1 mouse cellular context compared by ENCODE assay signal in the genomic region with DNA sequence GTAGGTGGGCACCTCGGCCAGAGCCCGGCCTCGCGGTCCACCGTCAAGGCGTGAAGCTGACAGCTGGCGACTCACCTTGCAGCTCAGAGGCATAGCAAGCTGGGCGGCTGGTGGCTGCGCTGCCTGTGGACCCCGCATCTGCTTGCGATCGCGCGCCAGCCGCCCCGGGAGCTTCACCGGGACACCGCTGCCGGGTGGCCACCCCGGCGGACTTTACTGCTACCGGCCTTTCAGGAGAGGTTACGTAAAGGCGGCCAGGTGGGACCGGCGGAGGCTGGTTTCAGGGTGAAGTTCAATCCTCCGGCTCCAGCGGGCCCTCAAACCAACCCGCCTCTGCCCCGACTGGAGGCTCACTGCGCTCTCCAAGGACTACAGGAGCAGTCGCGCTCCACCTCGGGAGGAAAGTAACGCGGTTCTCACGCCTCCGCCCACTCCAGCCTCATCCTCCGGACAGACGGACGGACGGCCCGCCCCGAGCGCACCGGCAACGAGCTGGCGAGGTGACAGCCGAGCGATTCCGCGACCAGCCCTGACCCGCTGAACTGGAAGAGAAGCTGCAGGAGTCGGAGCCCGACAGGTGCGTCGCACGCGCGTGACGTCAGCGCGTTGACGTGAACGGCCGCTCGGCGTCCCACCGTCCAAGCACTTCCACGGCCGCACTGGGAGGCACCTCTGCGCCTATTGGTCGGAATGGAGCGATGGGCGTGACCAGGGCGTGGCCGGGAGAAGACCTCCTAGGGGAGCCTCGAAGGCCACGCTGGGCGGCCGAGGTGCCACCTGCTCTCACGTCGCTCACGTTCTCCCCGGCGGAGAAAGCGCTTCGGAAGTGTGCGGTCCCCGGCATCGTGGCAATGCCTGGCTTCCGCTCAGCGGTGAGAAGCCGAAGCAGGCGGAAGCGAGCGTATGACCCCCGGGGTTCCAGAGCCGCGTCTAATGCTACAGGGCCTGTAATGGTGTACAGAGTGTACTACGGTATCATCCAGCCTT.
TF ChIP-seq lines count a peak whose summit lies in the region.

A gene (minus strand): TSS at position 600 of the 987 bp plus-strand sequence.

TF ChIP-seq in CH12.LX, 34 proteins besides CTCF, POLR2A, EP300 and RAD21 (continued from another document):
- TF ChIP-seq CHD1 (IDR thresholded peaks at IDR 0.05; ENCODE audit: low read depth, low read length) (peak; percentile 35; the same call in 1 of the 2 replicates), PAX5 (IDR thresholded peaks at IDR 0.05; ENCODE audit: low read length) (no peak), KAT2A (IDR thresholded peaks at IDR 0.05; ENCODE audit: insufficient replicate concordance, low read length) (peak; percentile 61; the same call in 1 of the 2 replicates), MEF2A (IDR thresholded peaks at IDR 0.05; ENCODE audit: borderline replicate concordance, low read depth, low read length) (no peak; the same call in 1 of the 2 replicates), TCF12 (IDR thresholded peaks at IDR 0.05; ENCODE audit: low read depth, low read length) (peak; percentile 87), GABPA (IDR thresholded peaks at IDR 0.05; ENCODE audit: insufficient replicate concordance, low read depth, low read length) (peak; percentile 46; the same call in 1 of the 2 replicates), MXI1 (IDR thresholded peaks at IDR 0.05; ENCODE audit: low read depth, low read length) (peak; percentile 87; the same call in 1 of the 2 replicates), HCFC1 (IDR thresholded peaks at IDR 0.05; ENCODE audit: low read depth, low read length) (peak; percentile 81), ZNF384 (IDR thresholded peaks at IDR 0.05; ENCODE audit: low read depth, low read length) (no peak), CHD2 (IDR thresholded peaks at IDR 0.05; ENCODE audit: low read length) (no peak), NRF1 (IDR thresholded peaks at IDR 0.05; ENCODE audit: low read depth, low read length) (no peak; the same call in 1 of the 2 replicates), RCOR1 (conservative IDR thresholded peaks at IDR 0.05; ENCODE audit: low read depth, low read length) (peak; percentile 81), BHLHE40 (IDR thresholded peaks at IDR 0.05; ENCODE audit: low read depth, low read length) (peak; percentile 99), SIN3A (IDR thresholded peaks at IDR 0.05; ENCODE audit: low read length) (peak; percentile 84), USF1 (IDR thresholded peaks at IDR 0.05; ENCODE audit: low read depth, low read length) (peak; percentile 4), ELF1 (IDR thresholded peaks at IDR 0.05; ENCODE audit: low read depth, low read length) (peak; percentile 81), ZMIZ1 (IDR thresholded peaks at IDR 0.05; ENCODE audit: low read depth, low read length) (peak; percentile 91), USF2 (conservative IDR thresholded peaks at IDR 0.05; ENCODE audit: low read depth, low read length) (no peak; the same call in 1 of the 2 replicates), TBP (conservative IDR thresholded peaks at IDR 0.05; ENCODE audit: low read depth, low read length) (peak; percentile 72; the same call in 1 of the 2 replicates), MAFK (IDR thresholded peaks at IDR 0.05; ENCODE audit: insufficient replicate concordance, low read length) (no peak), ZKSCAN1 (IDR thresholded peaks at IDR 0.05; ENCODE audit: borderline replicate concordance, low read depth, low read length) (no peak), NELFE (IDR thresholded peaks at IDR 0.05; ENCODE audit: low read depth, low read length) (peak; percentile 92), MYC (IDR thresholded peaks at IDR 0.05; ENCODE audit: low read depth, low read length) (no peak)
